Mouse (Mus musculus): ENCODE data around the gene Zfp593. TPM values are rescaled to one million over a fixed set of nuclear protein-coding genes. Genes with fewer than 3 reads are reported as not detected.
A peak's percentile ranks its signal among the peaks of the same experiment; 100 is the strongest.

The Zfp593 gene
- total and polyA plus RNA-seq, 2 experiments from 2014 or later = 10.2 to 11.0 TPM

DNA sequence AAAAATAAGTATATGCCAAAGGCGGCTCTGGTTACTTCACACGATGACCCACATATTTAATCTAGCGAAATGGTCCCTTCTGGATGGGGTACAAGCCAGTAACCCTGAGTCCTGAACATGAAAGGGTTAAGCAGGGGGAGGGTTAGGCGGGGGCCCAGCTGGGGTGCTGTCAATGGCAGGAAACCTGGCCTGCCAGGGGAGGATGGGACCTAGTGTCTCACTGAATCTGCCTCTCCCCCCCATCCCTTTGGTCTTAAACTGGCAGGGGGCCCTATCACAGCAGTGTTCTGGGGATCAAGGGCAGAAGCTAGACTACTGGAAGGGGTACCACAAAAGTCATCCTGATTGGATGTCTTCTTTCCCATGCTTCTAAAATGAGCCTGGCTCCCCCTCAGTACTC lies 10.5 kb upstream of the Zfp593 start:
- peaks cover 3% of the 10 kb centered on the region; the same call in 1 of the 2 replicates for H3K4me1 ChIP-seq (ENCODE audit: insufficient read depth, low read length)
- H3K4me2 ChIP-seq (ENCODE audit: low read depth, low read length) = no peak overlapping the region
- peaks cover 15% of the 10 kb centered on the region for H3K27me3 ChIP-seq (ENCODE audit: insufficient read depth, low read length)
- DNase-seq (ENCODE audit: low spot score) (no peak), ATAC-seq (no peak)
- 20% methylated on average over 4 of the region's 4 CpGs for WGBS
- H3K36me3 ChIP-seq (ENCODE audit: insufficient read depth, low read length) = no peaks in the 10 kb centered on the region
- H3K4me3 ChIP-seq (ENCODE audit: low read length) = no peak overlapping the region
- no peak overlapping the region for H3K27ac ChIP-seq
- no peaks in the 10 kb centered on the region for H3K9me3 ChIP-seq (ENCODE audit: low read length)
- no peak for TF ChIP-seq CTCF (IDR thresholded peaks at IDR 0.05; ENCODE audit: low read depth)
- H3K9ac ChIP-seq (replicated peaks; ENCODE audit: low read length) = no peak overlapping the region

DNA sequence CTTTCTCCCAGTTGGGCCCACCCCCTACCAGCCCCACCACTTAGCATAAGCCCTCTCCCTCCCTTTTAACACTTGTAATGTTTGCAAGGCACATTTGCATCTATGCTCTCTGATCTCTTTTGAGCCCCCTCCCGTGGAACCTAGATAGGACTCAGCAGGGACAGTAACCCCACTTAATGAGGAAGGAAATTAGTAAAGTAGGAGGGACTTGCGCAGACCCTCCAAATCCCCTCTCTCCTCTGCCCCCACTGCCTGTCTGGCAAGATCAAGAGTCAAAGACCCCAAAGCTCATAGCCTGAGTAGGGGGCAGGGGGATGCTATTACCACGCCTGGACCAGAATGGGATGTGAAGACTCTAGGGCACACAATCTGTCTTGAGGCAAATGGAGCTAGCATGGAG lies 9.4 kb upstream of the Zfp593 start:
- no peak overlapping the region for H3K4me2 ChIP-seq (ENCODE audit: low read depth, low read length)
- H3K9ac ChIP-seq (replicated peaks; ENCODE audit: low read length) = no peak overlapping the region
- H3K9me3 ChIP-seq (ENCODE audit: low read length) = no peaks in the 10 kb centered on the region
- H3K36me3 ChIP-seq (ENCODE audit: insufficient read depth, low read length) = no peaks in the 10 kb centered on the region
- H3K27me3 ChIP-seq (ENCODE audit: insufficient read depth, low read length) = peaks cover 15% of the 10 kb centered on the region
- DNase-seq (ENCODE audit: low spot score) (no peak), ATAC-seq (no peak)
- 45% methylated on average over 3 of the region's 3 CpGs for WGBS
- no peak for TF ChIP-seq CTCF (IDR thresholded peaks at IDR 0.05; ENCODE audit: low read depth)
- no peak overlapping the region for H3K4me3 ChIP-seq (ENCODE audit: low read length)
- no peak overlapping the region for H3K27ac ChIP-seq
- H3K4me1 ChIP-seq (ENCODE audit: insufficient read depth, low read length) = peaks cover 9% of the 10 kb centered on the region

DNA sequence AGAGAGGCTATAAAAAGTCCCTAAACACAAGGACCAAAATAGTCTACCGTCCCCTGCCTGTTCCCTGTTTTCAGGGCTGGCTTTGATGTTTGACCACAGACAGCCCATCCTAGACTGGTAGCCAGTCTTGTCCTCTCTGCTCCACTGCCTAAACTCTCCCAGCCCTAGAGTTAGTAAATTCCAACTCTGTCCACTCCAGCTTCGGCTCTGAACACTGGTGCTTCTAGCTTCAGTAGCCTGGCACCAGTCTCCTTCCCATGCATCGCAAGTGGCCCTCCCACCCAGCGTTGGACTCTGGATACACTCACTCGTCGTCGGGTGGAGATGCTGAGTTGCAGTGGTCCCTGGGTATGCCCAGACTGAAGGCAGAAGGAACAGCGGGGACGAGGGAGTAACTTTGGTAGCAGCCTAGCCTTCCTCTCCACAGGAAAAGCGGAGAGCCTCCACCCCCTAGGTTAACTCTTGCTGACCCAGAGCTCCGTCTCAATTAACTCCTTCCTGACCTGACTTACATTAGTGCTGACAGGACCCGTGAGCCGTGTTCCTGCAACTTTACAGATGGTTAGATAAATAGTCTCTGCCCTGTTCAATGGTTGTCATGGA lies 8.4 kb upstream of the Zfp593 start, which contains the start of gene Grrp1:
Gene Grrp1 (minus strand): TSS at position 385 of the 603 bp plus-strand sequence.
- DNase-seq (ENCODE audit: low spot score) = peak; percentile 16
- H3K9ac ChIP-seq (replicated peaks; ENCODE audit: low read length) = no peak within 1 kb of the TSS
- no peaks in the 10 kb centered on the region for H3K36me3 ChIP-seq (ENCODE audit: insufficient read depth, low read length)
- peak within 1 kb of the TSS; percentile 36 for H3K4me2 ChIP-seq (ENCODE audit: low read depth, low read length)
- TF ChIP-seq CTCF (IDR thresholded peaks at IDR 0.05; ENCODE audit: low read depth) = no peak
- H3K27ac ChIP-seq = peak within 1 kb of the TSS; percentile 46; the same call in 1 of the 2 replicates
- ATAC-seq = no peak
- WGBS = 2% methylated on average over 13 of the region's 13 CpGs
- H3K4me3 ChIP-seq (ENCODE audit: low read length) = peak within 1 kb of the TSS; percentile 52
- peaks cover 15% of the 10 kb centered on the region for H3K27me3 ChIP-seq (ENCODE audit: insufficient read depth, low read length)
- no peaks in the 10 kb centered on the region for H3K9me3 ChIP-seq (ENCODE audit: low read length)
- peaks cover 17% of the 10 kb centered on the region for H3K4me1 ChIP-seq (ENCODE audit: insufficient read depth, low read length)

DNA sequence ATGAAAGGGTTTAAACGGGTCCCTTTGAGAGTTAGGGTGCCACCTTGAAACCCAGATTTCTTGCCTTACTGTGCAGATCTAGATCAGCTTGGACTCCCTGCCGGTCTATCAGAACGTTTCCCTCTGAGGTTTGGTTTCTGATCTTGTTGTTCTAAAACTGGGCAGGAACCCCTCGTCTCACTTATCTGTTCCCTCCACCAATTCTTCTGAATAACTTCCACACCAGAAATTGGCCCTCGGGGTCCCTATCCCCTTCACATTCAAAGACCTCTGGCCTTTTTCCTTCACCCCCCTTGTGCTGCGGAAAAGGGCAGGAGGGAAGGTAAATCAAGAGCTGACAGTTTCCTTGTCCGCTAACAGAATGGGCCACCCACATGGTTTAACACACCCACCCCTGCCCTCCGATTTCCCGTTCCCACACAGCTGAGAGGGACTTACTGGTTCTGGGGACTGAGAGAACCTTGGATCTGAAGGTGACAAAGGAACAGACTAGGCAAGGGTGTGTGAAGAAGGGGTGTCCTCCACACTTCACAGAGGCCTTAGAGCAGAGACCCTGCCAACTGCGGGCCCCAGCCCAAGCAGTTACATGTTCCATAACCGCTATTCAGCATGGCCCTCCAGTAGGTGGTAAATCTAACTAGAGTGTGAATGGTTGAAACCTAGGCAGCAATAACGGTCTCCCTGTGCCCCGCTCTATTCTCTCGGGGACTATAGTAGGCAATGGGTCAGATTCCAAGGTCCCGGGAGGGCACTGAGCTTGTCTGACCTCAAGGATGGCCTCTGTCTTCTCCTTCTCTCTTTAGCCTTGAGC lies 7.7 kb upstream of the Zfp593 start:
- no peak overlapping the region for H3K9ac ChIP-seq (replicated peaks; ENCODE audit: low read length)
- no peaks in the 10 kb centered on the region for H3K36me3 ChIP-seq (ENCODE audit: insufficient read depth, low read length)
- H3K4me3 ChIP-seq (ENCODE audit: low read length) = peak overlapping the region; percentile 52
- no peak for TF ChIP-seq CTCF (IDR thresholded peaks at IDR 0.05; ENCODE audit: low read depth)
- peaks cover 17% of the 10 kb centered on the region for H3K4me1 ChIP-seq (ENCODE audit: insufficient read depth, low read length)
- ATAC-seq = no peak
- H3K27me3 ChIP-seq (ENCODE audit: insufficient read depth, low read length) = peaks cover 15% of the 10 kb centered on the region
- no peaks in the 10 kb centered on the region for H3K9me3 ChIP-seq (ENCODE audit: low read length)
- H3K27ac ChIP-seq = peak overlapping the region; percentile 46; the same call in 1 of the 2 replicates
- H3K4me2 ChIP-seq (ENCODE audit: low read depth, low read length) = peak overlapping the region; percentile 68
- 18% methylated on average over 15 of the region's 15 CpGs for WGBS
- DNase-seq (ENCODE audit: low spot score) = no peak

DNA sequence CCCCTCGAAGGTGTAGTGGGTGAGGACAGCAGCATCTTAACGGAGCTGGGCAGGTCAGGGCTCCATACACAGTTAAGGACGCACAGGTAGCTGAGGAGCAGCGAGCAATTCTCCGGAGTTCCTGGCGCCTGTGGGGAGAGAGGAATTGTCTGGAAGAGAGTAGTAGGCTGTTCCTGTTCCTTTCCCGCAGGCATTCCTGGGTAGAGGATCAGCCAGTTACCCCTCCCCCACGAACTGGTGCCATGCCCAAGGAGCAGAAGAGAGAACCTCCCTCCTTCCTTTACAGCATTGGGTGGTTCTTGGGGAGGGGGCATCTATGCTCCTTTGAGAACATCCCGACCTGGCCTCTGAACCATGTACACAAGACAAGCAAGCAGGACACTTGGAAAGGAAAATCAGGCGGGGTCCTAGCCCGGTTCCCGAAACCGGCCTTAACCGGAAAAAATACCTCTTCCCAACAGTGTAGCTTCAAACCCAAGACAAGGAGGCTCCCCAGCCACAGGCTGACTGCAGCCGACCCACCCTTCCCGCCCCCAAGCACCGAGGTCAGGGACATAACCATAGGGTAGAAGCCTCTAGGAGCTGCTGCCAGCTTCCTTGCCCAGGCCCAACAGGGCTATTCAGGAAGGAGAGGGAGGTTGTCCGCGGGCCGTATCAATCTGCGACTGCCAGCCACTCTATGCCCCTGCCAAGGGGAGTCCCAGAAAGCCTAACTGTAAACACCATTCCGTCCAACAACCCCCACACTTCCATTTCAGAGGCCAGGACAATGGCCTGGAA lies 6.9 kb upstream of the Zfp593 start:
- Histone ChIP-seq H3K27me3 (ENCODE audit: insufficient read depth, low read length) (peaks cover 15% of the 10 kb centered on the region), H3K27ac (peak overlapping the region; percentile 61; the same call in 1 of the 2 replicates), H3K36me3 (ENCODE audit: insufficient read depth, low read length) (no peaks in the 10 kb centered on the region), H3K4me3 (ENCODE audit: low read length) (peak overlapping the region; percentile 52), H3K4me1 (ENCODE audit: insufficient read depth, low read length) (peaks cover 17% of the 10 kb centered on the region), H3K4me2 (ENCODE audit: low read depth, low read length) (peak overlapping the region; percentile 68), H3K9ac (replicated peaks; ENCODE audit: low read length) (peak overlapping the region; percentile 64), H3K9me3 (ENCODE audit: low read length) (no peaks in the 10 kb centered on the region)
- DNase-seq (ENCODE audit: low spot score) = peak; percentile 24
- no peak for TF ChIP-seq CTCF (IDR thresholded peaks at IDR 0.05; ENCODE audit: low read depth)
- WGBS = 14% methylated on average over 22 of the region's 22 CpGs
- peak; percentile 6; the same call in 1 of the 2 replicates for ATAC-seq
